Mouse (Mus musculus) left cerebral cortex, adult 18-20 months (tissue): ENCODE results near the gene Ppie. TPM values are rescaled to one million over a fixed set of nuclear protein-coding genes. Genes with fewer than 3 reads are reported as not detected.

Source experiments
- total RNA-seq, 2 experiments: library from RNA; stranded (reverse); gene quantifications; 2 replicates each; pipeline ENCODE4 v1.2.3; 2021

Gene Ppie
- total RNA-seq, 2 experiments from 2014 or later = 22.0 to 23.4 TPM

Other genes starting within 250 kb of the Ppie start
- 10 to 100 TPM; 19.2 to 21.4 TPM for gene Mfsd2a, start 178.8 kb downstream of the Ppie start, total RNA-seq
- gene Mycl, start 144.3 kb downstream of the Ppie start, total RNA-seq = 1 to 10 TPM; 7.3 to 9.9 TPM
- 10 to 100 TPM; 18.0 to 18.2 TPM for gene Trit1, start 123.4 kb downstream of the Ppie start, total RNA-seq
- under 1 TPM in 1 of 2 experiments, not detected in 1; 0.23 TPM for gene Bmp8b, start 34.8 kb downstream of the Ppie start, total RNA-seq
- gene Oxct2b, start 23.7 kb downstream of the Ppie start, total RNA-seq = not detected
- gene Hpcal4, start 43.3 kb upstream of the Ppie start, total RNA-seq = 100 to 1,000 TPM; 525 to 560 TPM
- 10 to 100 TPM; 10.5 to 13.4 TPM for gene Nt5c1a, start 61.6 kb upstream of the Ppie start, total RNA-seq
- gene Heyl, start 93.6 kb upstream of the Ppie start, total RNA-seq = 1 to 10 TPM; 3.5 to 3.9 TPM
- 10 to 100 TPM; 40.3 to 42.2 TPM for gene Pabpc4, start 122.4 kb upstream of the Ppie start, total RNA-seq
- under 1 TPM; 0.23 to 0.26 TPM for gene Oxct2a, start 183.7 kb upstream of the Ppie start, total RNA-seq
- gene Bmp8a, start 203.3 kb upstream of the Ppie start, total RNA-seq = under 1 TPM in 1 of 2 experiments, not detected in 1; 0.19 TPM